Mouse (Mus musculus) mouse trophoblast stem cell (cell line): ENCODE measurements around the gene Yjefn3.
"Not testable (repeated sequence)": the region's sequence is repeated elsewhere in the genome, so short reads cannot be mapped to it uniquely, and the experiment has no call there.

Experiments
- in situ Hi-C, 2 experiments: fragments of 300-500 bp; cut with MseI, MboI; formaldehyde crosslinking; loops; 2 replicates in 1 of 2; 3 replicates in 1 of 2; pipeline ENCODE4 v1.15.1; 2025

The Yjefn3 gene

GRCm38 (mm10) chr8:69902163-69903062 is at the start of gene Yjefn3, which contains the start of the genes Tssk6 and Ndufa13:
Gene Yjefn3, minus strand, starts transcription at chr8:69902712.
Gene Tssk6, plus strand, starts transcription at chr8:69902184.
Gene Ndufa13, minus strand, starts transcription at chr8:69902558.
- in situ Hi-C loops, result no loop called here

DNA sequence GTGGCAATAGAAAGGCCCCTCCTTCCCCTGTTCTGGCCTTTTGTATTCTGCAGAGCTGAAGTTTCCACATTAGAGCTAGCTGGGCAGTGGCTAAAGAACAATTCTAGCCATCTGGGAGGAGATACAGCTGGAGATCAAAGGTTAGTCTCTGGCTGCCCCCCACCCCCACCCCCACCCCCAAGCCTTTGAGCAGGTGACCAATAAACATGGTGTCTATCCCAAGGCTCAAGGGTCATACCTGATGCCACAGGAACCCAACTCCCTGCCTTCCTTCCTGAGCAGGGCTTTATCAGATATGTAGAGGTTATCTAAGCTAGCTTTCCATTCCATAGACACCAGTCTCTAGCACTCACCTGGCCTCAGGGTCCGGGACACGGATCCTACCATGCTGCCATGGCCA is 47.8 kb upstream of the Yjefn3 start:
- in situ Hi-C loops, result no loop called here

- in situ Hi-C loops, result not testable (repeated sequence)
These were observed 40.0 kb upstream of the Yjefn3 start for GRCm38 (mm10) chr8:69942495-69942894.

GRCm38 (mm10) chr8:69940386-69940785 is 37.9 kb upstream of the Yjefn3 start:
- in situ Hi-C loops, result no loop called here

- in situ Hi-C loops, result no loop called here
These were observed 37.1 kb upstream of the Yjefn3 start for GRCm38 (mm10) chr8:69939633-69940032.

DNA sequence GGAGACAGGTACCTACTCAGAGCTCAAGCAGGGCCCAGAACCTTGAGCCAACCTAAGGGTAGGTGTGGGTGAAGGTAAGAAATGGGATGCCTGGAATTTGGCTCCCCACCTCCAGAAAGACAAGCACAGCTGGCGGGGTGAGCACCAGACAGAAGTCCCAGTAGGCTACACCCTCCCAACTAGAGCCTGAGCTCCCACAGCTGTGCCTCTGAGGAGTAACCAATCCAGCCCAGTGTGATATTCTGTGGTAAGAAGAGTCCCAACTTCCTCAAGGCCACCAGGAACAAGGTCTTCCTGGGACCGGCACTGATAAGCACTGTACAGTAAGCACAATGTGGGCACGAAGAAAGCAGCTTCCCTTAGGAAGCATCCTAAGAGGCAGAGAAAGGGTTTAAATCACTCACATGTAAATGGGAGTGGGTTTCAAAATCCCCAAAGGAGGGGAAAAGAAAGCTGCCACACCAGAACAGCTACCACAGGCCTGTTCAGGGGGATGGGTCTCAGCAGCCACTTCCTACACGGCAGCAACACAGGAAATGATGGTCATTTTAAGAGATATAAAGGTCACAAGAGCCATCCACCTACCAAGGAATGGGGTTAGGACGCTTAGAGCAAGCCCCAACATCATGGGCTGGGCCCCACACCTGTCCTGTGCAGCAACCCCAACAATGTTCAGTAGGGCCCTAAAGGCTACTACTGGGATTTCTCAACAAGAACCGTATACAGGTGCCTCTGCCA is 35.9 kb upstream of the Yjefn3 start:
- in situ Hi-C loops, result no loop called here

DNA sequence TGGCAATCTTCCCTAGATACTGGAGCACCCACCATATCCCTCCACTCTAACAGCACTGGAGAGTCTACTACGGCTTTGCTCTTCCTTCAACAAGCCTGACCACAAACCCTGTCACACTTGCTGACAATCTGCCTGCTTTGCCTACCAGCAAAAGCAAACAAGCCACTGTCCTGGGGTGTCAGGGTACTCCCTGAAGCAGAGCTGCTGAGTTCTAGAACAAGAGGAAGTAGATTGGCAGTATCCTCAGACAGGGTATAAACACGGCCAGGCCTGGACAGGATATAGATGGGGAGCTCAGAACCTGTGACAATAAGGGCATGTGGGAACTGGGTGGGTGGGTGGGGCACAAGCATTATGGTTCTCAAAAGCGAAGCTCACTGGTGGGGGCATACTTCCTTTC is 35.0 kb upstream of the Yjefn3 start:
- in situ Hi-C loops, result no loop called here

DNA sequence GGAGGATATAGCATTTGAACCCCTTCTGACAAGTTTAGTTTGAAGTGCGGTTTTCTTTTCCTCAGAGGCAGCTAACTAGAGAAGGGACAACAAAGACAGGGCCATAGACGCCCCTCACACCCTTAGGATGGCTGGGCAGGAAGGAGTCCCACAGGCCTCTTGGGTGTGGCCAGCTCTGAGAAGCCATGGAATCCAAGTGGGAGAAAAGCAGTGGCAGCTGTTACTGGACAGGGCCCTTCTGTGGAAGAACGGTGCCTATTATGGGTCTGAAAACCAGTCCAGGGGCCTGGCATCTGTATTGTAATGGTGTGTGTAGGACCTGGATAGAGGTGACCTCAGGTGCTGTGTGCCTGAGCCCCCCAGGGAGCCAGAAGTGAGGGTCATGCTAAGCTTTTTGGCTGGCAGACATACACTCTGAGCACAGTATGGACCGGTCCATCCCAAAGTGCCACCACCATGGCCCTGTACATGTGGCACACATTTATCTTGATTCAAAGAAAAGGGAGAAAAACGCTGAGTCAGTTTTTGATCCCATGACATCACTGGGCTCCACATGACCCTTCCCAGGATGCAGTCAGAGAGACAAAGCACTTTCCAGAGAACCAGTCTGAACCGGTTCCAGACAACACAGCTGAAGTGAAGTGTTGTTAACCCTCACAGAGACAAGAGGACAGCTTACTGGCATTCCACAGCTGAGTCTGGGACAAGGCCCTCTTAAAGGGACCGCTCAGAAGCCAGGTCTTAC is 33.7 kb upstream of the Yjefn3 start:
- in situ Hi-C loops, result no loop called here

GRCm38 (mm10) chr8:69935431-69935830 is 32.9 kb upstream of the Yjefn3 start:
- in situ Hi-C loops, result no loop called here

- in situ Hi-C loops, result no loop called here
These were observed 32.1 kb upstream of the Yjefn3 start for GRCm38 (mm10) chr8:69934582-69934981.

DNA sequence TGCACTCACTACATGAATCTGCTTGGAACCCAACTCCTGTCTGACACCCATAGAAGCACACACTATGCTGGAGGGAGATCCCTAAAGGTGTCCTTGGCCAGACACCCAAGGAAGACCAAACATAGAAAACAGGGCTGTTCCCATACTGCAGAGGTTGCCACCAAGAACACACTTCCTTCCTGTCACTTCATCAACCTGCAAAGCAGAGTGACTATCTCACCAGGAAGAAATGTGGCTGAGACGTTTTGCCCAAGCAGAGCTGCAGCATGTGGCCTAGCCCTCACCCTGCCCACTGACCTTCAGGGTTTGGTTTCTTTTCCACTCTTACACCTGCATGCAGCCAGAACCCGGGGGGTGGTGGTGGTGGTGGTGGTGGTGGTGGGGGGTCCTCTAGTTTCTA is 31.3 kb upstream of the Yjefn3 start:
- in situ Hi-C loops, result no loop called here

- in situ Hi-C loops, result no loop called here
These were observed 24.4 kb upstream of the Yjefn3 start for GRCm38 (mm10) chr8:69926901-69927300.

- in situ Hi-C loops, result no loop called here
These were observed 21.5 kb upstream of the Yjefn3 start for GRCm38 (mm10) chr8:69923986-69924385.

- in situ Hi-C loops, result no loop called here
These were observed 18.6 kb upstream of the Yjefn3 start for GRCm38 (mm10) chr8:69921141-69921540.

GRCm38 (mm10) chr8:69919876-69920662 is 17.6 kb upstream of the Yjefn3 start:
- in situ Hi-C loops, result no loop called here

DNA sequence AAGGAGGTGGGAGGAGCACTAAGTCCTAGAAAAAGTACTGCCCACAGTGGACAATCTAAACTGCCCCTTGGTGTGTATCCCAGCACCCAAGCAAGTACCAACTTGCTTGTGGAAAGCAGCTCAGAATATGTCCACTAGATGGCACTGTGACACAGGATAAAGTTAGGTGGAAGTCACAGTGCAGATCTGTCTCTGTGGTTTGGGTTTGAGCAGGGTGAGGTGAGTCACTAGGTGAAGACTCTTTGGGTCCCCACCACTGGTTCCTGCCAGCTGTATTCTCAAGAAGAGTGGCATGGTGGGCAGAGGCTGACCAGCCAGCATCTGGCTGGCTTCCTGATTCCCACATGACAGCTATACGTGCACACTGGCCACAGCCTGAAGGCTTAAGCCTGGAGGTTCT is 16.5 kb upstream of the Yjefn3 start:
- in situ Hi-C loops, result no loop called here

DNA sequence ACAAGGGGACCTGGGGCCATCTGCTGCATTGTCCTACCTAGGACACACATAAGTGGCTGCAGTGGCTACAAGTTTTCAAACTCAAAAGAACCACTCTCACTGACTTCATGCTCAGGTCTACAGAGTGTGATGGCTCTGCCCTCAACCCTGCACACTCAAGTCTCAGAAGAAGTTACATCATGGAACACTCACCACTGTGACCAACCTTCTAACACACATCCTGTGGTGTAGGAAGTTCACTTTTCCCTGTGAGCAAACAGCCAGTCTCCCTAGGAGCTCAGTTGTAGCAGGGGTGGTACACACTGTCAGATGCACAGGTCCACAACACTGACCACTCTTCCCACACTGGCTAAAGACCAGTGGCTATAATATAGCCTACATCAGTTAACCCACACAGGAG is 16.0 kb upstream of the Yjefn3 start:
- in situ Hi-C loops, result no loop called here

DNA sequence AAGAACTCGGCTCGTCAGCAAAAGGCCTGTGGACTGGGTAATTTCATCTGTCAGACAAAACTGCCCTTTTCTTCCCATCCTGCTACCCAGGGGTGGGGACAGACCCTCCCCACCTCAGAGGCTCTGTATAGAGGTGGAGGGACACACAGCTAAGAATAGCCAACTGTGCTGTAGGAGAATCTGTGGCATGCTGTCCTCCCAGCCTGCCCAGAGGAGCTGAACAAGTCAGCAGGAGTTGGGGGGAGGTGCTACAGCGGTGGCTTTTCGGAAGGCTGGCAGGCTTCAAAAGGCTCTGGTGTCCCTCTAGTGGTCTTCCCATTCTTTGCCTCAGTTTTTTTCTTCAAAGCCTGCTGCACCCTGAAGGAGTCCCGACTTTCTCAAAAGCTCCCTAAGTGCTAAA is 13.2 kb upstream of the Yjefn3 start:
- in situ Hi-C loops, result no loop called here

DNA sequence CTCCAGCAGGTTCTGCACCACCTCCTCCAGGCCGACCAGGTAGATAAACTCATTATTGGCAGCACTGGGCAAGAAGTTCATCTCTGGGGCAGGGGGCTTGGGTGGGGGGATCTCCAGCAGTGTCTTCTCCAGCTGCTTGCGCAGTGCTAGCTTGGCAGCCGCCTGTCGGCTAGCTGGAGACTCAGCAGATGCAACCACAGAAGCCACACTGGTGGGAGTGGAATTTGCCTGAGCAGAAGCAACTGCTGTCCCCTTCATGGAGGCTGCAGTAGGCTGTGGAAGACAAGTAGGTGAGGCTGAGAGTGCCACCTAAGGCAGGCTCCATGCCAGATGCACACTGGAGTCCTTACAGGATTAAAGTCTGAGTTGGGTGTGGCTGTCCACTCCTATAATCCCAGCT is 12.0 kb upstream of the Yjefn3 start:
- in situ Hi-C loops, result no loop called here

DNA sequence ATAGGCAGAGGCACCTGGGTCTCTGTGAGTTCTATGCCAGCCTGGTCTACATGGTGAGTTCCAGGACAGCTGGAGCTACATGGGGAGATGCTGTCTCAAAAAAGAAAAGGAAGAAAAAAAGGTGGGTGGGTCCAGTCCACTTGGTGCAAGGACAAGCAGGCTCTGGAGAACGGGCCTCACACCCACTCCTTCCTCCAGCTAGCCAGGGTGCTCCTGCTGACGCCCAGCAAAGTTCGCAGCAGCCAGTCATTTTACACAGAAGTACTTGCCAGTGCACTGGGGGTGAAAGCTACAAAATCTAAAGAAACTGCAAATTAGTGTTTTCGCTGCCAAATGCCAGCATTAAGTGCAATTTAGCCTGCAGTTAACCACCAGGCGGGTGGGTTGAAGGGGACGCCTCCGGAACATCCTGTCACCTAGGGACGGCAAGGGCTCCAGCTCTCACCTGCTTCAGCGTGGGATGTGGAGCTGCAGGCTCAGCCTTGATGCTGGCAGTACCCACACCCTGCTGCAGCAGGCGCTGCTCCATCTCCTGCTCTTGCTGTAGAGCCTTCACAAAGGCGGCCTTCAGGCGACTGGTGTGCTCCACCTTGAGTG is 10.1 kb upstream of the Yjefn3 start:
- in situ Hi-C loops, result no loop called here

DNA sequence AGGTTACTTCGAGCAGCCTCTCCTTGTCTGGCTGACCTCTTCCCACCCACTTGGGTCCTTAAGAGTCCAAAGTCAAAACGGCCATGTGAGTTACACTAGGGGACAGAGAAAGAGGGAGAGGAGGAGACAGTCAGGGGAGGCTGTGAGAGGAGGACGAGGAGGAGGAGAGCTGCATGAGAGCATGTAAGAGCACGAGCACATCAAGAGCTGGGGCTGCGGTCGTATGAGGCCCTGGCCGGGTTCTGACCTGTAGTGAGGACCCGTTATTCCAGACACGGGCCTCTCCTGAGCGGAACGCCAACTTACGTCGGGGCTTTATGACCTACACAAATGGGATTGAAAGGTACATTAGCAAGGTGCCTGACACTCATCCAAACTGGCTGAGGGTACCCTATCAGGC is 9.4 kb upstream of the Yjefn3 start:
- in situ Hi-C loops, result no loop called here
